Mouse (Mus musculus): ENCODE data around the gene Sh2b1.

DNA sequence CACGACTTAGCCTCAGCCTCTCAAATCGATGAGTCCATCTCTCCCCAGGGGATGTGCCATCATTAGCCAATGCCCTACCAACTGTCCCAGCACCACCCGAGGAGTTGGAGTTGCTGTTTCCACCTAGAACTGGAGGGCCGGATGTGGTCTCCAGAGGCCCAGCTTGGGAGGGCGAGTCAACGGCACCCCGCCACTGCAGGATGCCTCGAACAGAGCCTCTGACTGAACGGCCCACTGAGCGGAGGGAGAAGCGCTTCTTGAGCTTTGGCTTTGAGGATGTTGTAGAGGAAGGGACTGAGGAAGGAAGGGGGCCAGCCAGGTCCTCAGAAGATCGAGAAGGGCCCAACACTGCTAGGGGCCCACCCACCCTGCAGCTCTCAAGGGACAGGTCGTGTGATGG, 2.9 kb downstream of the Sh2b1 start:
- no peak for TF ChIP-seq POLR2A (IDR thresholded peaks at IDR 0.05; ENCODE audit: insufficient read depth, low read length)
- no peak for TF ChIP-seq CTCF (IDR thresholded peaks at IDR 0.05; ENCODE audit: low read depth, low read length)
- TF ChIP-seq EP300 (IDR thresholded peaks at IDR 0.05; ENCODE audit: insufficient read depth, low read depth, low read length), result no peak

Data from ES-Bruce4 (cell line).